Mouse (Mus musculus): Measurements from ENCODE around the gene Npas3.

The Npas3 gene

DNA sequence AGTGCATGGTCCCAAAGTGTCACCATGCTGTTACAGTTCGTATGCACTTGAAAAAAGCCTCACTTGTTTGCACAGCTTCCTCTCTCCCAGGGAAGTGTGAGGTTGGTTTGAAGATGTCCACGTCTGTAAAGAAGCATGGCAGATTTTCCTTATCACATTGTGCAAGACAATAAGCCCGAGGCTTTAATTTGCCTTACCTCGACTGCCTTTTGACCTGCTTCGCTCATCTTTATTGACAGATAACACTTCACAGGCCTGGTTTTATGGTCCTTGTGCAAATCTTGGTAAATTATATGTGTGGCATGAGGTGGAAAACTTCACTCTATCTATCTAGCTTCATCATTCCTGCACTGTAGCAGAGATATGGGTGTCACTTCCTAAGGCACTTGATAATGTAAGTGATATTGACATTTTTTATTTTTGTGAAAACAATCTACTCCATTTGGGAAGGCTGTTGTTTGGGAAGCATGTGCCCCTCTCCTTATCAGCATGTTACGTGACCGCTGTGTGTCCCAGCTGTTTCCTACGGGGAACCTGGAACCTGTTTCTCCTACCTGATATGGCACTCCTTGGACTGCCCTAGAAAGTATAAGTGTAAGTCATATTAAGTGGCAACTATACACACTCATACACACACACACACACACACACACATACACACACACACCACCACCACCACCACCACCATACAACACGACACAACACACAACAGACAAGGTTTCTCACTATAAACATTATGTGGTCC is 450.2 kb downstream of the Npas3 start:
- DNase-seq = no peak

GRCm38 (mm10) chr12:53719896-53720295 is 471.4 kb downstream of the Npas3 start:
- DNase-seq = no peak

DNA sequence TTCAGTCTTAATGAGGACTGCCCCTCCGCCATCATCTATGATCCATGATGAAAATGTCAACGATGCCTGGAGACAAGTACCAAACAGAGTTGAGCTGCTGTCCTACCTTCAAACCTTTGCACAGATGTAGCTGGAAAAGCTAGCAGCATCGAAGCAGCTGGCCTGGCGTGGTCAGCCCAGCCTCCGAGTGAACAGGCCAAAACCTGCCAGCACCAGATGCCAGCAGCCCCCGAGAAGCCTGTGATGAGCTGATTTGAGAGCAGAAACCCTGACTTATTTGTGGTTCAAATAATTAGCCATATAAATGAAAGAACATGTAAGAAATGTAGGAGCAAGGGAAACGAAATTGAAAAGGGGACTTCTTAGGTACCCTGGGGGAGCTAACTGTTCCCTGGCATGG is 473.7 kb downstream of the Npas3 start:
- no peak for DNase-seq

DNA sequence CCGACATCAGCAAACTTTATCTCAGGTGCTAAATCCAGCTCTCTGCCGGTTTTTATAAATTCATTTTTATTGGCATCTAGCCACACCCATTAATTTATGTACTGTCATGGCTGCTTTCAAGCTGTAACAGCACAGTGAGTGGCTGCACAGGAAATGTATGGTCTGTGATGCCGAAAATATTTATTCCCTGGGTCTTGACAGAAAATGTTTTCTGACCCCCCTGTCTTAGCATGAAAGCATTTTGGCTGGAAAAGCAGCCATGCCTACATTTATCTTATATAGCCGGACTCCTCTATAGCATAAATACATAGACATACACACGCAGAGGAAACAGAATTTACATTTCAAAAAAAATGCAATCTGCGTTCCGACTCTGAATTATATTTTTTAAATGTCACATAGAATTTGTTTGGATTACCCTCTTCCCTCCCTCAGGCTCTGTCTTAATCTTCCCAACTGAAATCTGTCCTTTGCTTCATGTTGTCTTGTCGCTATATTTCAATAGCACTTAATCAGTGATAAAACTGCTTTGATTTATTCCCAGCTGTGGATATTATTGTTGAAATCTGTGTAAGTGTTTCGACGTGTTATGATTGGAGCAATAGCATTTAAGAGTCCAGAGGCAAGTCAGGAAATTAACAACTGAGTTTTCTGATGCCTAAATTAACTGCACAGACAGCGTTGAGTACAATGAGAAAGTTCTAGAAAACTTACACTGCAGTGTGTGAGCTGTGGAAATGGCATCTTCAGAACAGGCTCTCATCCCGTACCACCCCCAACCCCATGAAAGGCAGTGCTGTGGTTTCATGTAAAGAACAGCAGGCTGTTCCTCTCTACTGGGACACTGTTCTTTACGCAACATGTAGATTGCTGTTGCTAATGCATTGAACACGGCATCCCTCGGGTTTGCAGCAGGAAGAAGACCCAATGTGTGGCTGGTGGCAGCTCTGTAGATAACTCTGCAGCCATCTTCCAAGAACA is 474.5 kb downstream of the Npas3 start:
- DNase-seq = no peak

DNA sequence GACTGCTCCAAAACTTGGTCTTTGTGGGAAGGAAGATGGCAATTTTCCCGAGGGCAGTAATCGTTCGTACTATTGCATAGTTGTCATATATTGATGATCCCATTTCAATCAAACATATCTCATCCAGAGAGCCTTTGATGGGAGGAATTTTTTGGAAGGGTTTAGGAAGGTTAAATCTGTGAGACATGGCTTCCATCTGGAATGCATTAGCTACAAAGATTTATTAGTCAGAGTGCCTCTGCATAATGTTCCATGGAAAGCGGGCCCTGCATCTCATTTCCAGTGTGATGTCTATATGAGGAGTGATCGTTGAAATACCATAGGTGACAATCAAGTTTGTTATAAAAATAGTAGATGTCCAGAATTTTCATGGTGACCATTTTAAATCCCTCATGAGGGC is 480.8 kb downstream of the Npas3 start:
- no peak for DNase-seq

DNA sequence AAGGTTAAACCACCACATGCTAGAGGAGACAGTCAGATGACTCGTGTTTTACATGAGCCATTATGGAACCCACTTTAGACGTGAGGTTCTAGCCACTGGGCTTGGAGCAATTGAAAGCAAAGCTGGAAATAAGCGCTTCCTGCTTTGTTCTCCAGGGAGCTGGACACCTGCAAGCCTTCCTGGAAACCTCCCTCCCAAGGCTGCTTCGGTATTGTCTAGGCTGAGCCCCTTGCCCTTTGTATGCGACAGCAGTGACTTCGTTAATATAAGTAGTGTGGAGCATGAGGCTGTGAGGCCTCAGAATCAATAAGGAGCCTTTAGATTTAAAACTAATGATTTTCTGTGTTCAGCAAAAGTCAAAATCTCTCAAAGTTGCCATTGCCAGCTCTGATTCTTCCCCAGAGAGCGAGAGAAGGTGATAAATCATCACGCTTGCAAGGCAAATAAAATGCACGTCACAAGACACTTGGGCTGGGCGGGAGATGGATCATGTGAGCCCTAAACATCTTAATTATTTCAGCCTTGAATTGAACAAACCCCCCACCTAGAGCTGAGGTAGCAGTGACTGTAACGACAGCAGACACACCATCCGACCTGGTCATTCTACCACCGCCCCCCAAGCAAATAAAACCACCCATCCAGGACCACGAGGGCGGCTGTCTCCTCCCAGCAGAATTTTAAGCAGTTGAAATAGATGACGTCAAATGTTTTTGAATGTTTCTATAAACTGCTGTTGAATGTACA is 490.2 kb downstream of the Npas3 start:
- DNase-seq = no peak

- no peak for DNase-seq
These were observed 498.2 kb downstream of the Npas3 start for GRCm38 (mm10) chr12:53746653-53747052.

DNA sequence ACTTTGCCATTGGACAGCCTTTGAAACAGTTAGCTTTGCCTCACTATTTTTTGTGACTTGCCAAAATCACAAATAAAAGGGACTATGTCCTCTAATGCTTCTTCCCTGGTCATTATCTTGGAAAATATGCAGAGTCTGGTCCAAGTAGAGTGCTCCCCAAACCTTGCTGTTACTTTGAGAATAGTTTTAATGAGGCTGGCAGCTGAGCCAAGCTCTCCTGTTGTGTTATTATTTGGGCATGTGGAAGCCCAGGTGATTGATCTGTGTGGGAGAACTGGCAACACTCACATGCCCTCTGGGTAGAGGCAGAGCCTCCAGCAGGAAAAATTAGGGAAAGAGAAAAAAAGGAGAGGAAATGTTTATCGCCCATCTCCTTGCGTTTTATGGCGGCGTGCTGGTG is 500.9 kb downstream of the Npas3 start:
- DNase-seq = no peak

GRCm38 (mm10) chr12:53752281-53753072 is 504.0 kb downstream of the Npas3 start:
- no peak for DNase-seq

- DNase-seq = no peak
These were observed 505.0 kb downstream of the Npas3 start for GRCm38 (mm10) chr12:53753368-53753937.

DNA sequence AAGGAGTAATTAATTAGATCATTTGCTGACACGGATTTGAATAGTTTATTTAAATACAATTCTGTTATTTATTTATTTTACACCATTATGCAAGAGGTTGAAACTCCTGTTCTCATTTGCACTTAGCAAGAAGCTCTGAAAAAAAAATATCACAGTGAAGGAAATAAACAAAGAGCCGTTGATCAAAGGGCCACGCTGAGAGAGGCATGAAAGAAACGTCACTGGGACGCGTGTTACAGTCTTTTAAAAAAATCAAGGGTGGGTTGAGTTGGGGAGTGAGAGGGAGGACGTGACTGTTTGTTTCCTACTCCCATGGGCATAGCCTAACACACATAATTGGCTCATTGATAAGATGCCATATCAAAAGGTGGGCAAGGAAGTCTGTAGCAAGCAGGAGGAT is 505.8 kb downstream of the Npas3 start:
- no peak for DNase-seq

GRCm38 (mm10) chr12:53757631-53758030 is 509.2 kb downstream of the Npas3 start:
- DNase-seq = no peak

DNA sequence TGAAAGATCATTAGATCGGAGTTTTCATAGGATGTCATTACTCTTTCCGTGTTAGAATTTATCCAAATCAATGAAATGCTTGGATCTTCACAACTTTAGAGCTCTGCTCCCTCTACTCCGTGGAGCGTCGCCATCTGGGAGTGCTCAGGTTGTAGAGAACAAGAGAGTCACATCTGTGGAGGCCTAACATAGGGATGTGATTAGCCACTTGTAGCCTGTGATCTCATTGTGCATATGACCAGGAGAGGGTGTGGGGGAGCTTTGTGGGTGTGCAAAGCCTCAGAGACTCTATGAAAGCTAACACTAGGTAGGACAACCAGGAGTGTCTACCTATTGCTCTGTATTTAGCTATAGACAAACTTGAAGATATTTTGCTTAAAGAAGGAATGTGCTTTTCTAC is 509.9 kb downstream of the Npas3 start:
- no peak for DNase-seq

DNA sequence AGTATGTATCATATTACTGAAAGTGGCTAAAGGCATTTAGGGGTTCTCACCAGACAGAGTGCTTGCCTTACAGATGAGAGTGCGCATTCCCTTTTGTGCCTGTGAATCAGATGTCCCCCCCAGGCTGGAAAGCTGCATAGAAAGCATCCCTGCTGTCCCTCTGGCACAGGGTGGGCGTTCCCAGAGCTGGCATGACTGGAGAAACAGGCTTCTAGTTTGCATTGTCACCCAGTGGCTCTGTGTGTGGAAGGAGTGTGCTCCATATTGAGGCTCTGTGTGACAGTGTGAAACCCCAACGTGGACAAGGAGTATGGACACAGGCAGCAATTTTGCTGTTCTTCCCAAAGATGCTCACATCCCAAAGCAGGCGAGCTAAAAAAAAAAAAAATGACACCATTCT is 515.7 kb downstream of the Npas3 start:
- DNase-seq = no peak

DNA sequence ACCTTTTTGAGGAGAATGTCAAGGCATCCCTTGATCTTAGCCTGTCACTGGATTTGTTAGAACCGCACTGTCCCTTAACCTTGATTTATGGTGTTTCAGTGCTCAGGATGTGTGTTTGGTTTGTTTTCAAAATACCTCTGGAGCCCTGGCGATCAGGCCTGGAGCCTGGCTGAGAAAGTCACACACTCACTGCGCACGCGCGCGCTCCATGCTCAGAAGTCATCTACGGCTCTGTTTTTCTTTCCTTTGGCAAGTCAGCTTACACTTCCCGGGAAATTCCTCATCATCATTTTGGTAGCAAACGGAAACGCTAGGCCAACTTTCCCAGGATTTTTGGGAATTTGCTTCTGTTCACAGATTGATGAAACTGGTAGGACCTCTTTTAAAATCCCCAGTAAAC is 519.9 kb downstream of the Npas3 start:
- peak in 1 of 2 experiments; percentile 2 for DNase-seq

DNA sequence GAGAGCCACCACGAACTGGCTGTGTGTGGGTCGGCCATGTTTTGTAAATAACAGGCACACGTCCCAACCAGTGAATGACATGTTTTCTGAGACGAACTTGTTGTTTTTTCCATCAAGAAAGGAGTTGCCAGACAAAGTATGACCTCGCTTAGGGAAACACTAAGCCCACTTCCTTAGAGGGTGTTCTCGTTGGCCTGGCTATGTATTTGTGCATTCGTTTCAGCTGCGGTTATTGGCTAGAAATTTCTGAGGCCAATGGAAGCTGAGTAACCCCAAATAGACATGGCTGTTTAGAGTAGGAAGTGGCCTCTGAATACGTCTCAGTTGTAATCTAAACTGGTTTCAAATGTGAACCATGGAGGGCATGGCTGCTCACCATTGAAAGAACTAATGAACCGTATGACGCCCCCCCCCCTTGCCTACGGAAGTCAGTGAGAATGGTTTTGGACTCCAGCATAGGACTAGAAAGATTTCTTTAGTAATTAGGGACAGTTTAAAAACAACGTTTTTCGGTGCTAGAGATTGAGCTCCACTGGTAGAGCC is 523.0 kb downstream of the Npas3 start:
- DNase-seq = no peak

DNA sequence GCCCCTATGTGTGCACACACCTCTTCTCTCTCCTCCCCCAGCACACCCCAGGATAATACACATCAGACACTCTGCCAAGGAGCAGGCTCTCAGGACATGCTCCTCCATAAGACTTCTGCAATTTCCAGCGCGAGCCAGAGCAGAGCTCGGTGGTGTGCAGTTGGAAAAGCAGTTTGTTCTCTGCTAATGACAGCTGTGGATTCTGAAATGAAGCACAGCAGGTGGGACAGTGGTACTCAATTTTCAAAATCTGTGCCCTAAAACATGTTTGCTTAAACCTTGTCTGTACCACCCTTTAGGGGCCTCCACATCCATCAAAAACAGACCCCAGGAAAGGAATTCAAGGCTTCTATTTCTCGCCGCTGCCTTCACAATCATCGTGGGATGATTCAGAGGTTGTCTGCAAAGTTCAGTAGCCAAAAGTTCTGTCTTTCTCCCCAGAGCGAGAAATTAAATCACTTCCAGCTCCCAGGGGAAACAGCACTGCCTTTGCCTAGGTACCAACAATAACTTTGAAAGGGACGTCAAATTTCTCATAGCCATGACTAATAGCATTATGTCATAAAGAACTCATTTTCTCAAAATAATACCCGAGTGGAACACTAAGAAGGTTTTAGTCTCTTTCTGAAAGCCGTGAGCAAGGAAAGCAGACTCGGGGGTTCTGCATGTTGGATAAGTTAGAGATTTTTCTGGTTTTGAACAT is 533.5 kb downstream of the Npas3 start:
- no peak for DNase-seq

- DNase-seq = no peak
These were observed 541.0 kb downstream of the Npas3 start for GRCm38 (mm10) chr12:53789501-53789900.

- DNase-seq = no peak
These were observed 546.4 kb downstream of the Npas3 start for GRCm38 (mm10) chr12:53794718-53795400.

- DNase-seq = no peak
These were observed 553.4 kb downstream of the Npas3 start for GRCm38 (mm10) chr12:53801831-53802230.

Data from lung, adult 18-20 months (tissue).